In genomic region chr2:146331894-146332476, GRCm38 (mm10) we compare ENCODE assay signal across 23 mouse cellular contexts.
DNase-seq lines count a peak whose midpoint lies in the region; ATAC-seq and TF ChIP-seq lines count a peak whose summit lies in the region.
"Had no signal": no experiment of that assay in that cellular context is flagged by ENCODE, and none has a peak within 500 bp of the region (broad histone marks: within the 10 kb centered on the region; RNA-seq: fewer than 3 reads in every experiment).

No protein-coding gene starts in this region.

- TF ChIP-seq CTCF in lung, adult 2 months (IDR thresholded peaks at IDR 0.05; ENCODE audit: insufficient read depth, low read length), result no peak

- peak; percentile 42 for DNase-seq in forebrain, embryonic 14.5 days (ENCODE audit: low spot score)
- no peak for DNase-seq in forebrain, embryonic 11.5 days (ENCODE audit: low spot score)
- no peak for DNase-seq in neural tube, embryonic 11.5 days (ENCODE audit: low spot score)
- DNase-seq in neural tube, embryonic 10.5 days (ENCODE audit: extremely low spot score, low spot score), result no peak
- DNase-seq in lung, adult 2 months, result no peak
- no peak for DNase-seq in gastrocnemius, adult 18-20 months (ENCODE audit: low spot score)
- DNase-seq: adrenal gland, postnatal 14 days; cerebellum, adult 11 months; gastrocnemius, adult 2 months; heart, postnatal 10 days; kidney, postnatal 4 days; layer of hippocampus, adult 9-11 months; lung, embryonic 14.5 days; lung, postnatal 36 days; thymus, postnatal 14 days had no signal

- no peak for TF ChIP-seq POLR2A in lung, adult 2 months (IDR thresholded peaks at IDR 0.05; ENCODE audit: borderline replicate concordance, extremely low read depth, low read depth, low read length)

- no peak overlapping the region for H3K4me2 ChIP-seq in forebrain, embryonic 14.5 days (ENCODE audit: low read length)
- H3K4me2 ChIP-seq in forebrain, embryonic 11.5 days (ENCODE audit: low read depth, low read length, severe bottlenecking), result no peak overlapping the region
- no peak overlapping the region for H3K4me2 ChIP-seq in neural tube, embryonic 11.5 days (ENCODE audit: low read depth)
- no peak overlapping the region for H3K4me2 ChIP-seq in hindbrain, embryonic 15.5 days
- H3K4me2 ChIP-seq: embryonic facial prominence, embryonic 13.5 days; heart, embryonic 11.5 days; limb, embryonic 12.5 days; liver, embryonic 12.5 days; lung, embryonic 14.5 days had no signal

- H3K36me3 ChIP-seq in forebrain, embryonic 14.5 days (ENCODE audit: control insufficient read depth, insufficient read depth, low read length), result 0 out of 2 replicates have a peak, but pooled peaks cover 7% of the 10 kb centered on the region
- no peaks in the 10 kb centered on the region for H3K36me3 ChIP-seq in forebrain, embryonic 11.5 days (ENCODE audit: control insufficient read depth, insufficient read depth, low read length)
- no peaks in the 10 kb centered on the region; the same call in 1 of the 2 replicates for H3K36me3 ChIP-seq in neural tube, embryonic 11.5 days (ENCODE audit: control insufficient read depth, insufficient read depth, low read length)
- H3K36me3 ChIP-seq in hindbrain, embryonic 15.5 days, result no peaks in the 10 kb centered on the region
- H3K36me3 ChIP-seq: embryonic facial prominence, embryonic 13.5 days; limb, embryonic 12.5 days had no signal

- no peak overlapping the region for H3K9ac ChIP-seq in forebrain, embryonic 14.5 days (ENCODE audit: low read length)
- H3K9ac ChIP-seq in forebrain, embryonic 11.5 days (ENCODE audit: low read length), result no peak overlapping the region
- no peak overlapping the region for H3K9ac ChIP-seq in neural tube, embryonic 11.5 days (ENCODE audit: low read length)
- no peak overlapping the region for H3K9ac ChIP-seq in hindbrain, embryonic 15.5 days
- H3K9ac ChIP-seq: embryonic facial prominence, embryonic 13.5 days; limb, embryonic 12.5 days; liver, embryonic 12.5 days; lung, embryonic 14.5 days had no signal

- H3K27ac ChIP-seq in forebrain, embryonic 14.5 days (ENCODE audit: low read depth, low read length), result peak overlapping the region; percentile 64
- no peak overlapping the region for H3K27ac ChIP-seq in forebrain, embryonic 11.5 days (ENCODE audit: low read depth, low read length)
- no peak overlapping the region for H3K27ac ChIP-seq in neural tube, embryonic 11.5 days (ENCODE audit: low read depth, low read length)
- H3K27ac ChIP-seq in hindbrain, embryonic 15.5 days (replicated peaks), result no peak overlapping the region
- H3K27ac ChIP-seq: embryonic facial prominence, embryonic 13.5 days; gastrocnemius, adult 2 months; limb, embryonic 12.5 days; liver, embryonic 12.5 days had no signal

- no peaks in the 10 kb centered on the region for H3K9me3 ChIP-seq in forebrain, embryonic 14.5 days (replicated peaks; ENCODE audit: control insufficient read depth, low read length)
- no peaks in the 10 kb centered on the region for H3K9me3 ChIP-seq in forebrain, embryonic 11.5 days (ENCODE audit: control insufficient read depth, low read length)
- no peaks in the 10 kb centered on the region for H3K9me3 ChIP-seq in neural tube, embryonic 11.5 days (ENCODE audit: control insufficient read depth, low read length)
- no peaks in the 10 kb centered on the region for H3K9me3 ChIP-seq in hindbrain, embryonic 15.5 days
- H3K9me3 ChIP-seq: embryonic facial prominence, embryonic 13.5 days; G1E; limb, embryonic 12.5 days; liver, embryonic 12.5 days had no signal

- ATAC-seq in forebrain, embryonic 14.5 days, result no peak
- no peak for ATAC-seq in forebrain, embryonic 11.5 days (replicated peaks; ENCODE audit: low FRiP score)
- peak; percentile 42; the same call in 1 of the 2 replicates for ATAC-seq in neural tube, embryonic 11.5 days (ENCODE audit: insufficient read depth, low FRiP score, low TSS enrichment)
- peak; percentile 40; the same call in 1 of the 2 replicates for ATAC-seq in hindbrain, embryonic 15.5 days (ENCODE audit: low FRiP score, low read depth)
- ATAC-seq: inflammation-experienced regulatory T-cells, adult 6 months; liver, embryonic 12.5 days had no signal

- WGBS in forebrain, embryonic 14.5 days, result 58% methylated on average over 5 of the region's 5 CpGs
- 80% methylated on average over 5 of the region's 5 CpGs for WGBS in forebrain, embryonic 11.5 days
- WGBS in neural tube, embryonic 11.5 days, result 62% methylated on average over 5 of the region's 5 CpGs
- WGBS in hindbrain, embryonic 15.5 days, result 39% methylated on average over 5 of the region's 5 CpGs
- WGBS in lung, adult 2 months, result 83% methylated on average over 5 of the region's 5 CpGs

- H3K4me3 ChIP-seq in forebrain, embryonic 14.5 days (ENCODE audit: low read depth, low read length), result no peak overlapping the region
- no peak overlapping the region for H3K4me3 ChIP-seq in forebrain, embryonic 11.5 days (ENCODE audit: low read depth, low read length)
- no peak overlapping the region for H3K4me3 ChIP-seq in neural tube, embryonic 11.5 days (ENCODE audit: low read depth, low read length)
- no peak overlapping the region for H3K4me3 ChIP-seq in hindbrain, embryonic 15.5 days
- no peak overlapping the region for H3K4me3 ChIP-seq in lung, adult 2 months (replicated peaks; ENCODE audit: extremely low read depth, low read depth, low read length)
- H3K4me3 ChIP-seq: embryonic facial prominence, embryonic 13.5 days; gastrocnemius, adult 2 months; limb, embryonic 12.5 days; liver, embryonic 12.5 days; myocyte had no signal

- no peaks in the 10 kb centered on the region for H3K27me3 ChIP-seq in forebrain, embryonic 14.5 days (replicated peaks; ENCODE audit: control insufficient read depth, insufficient read depth, low read length)
- no peaks in the 10 kb centered on the region; the same call in 1 of the 2 replicates for H3K27me3 ChIP-seq in forebrain, embryonic 11.5 days (ENCODE audit: control insufficient read depth, insufficient read depth, low read length)
- no peaks in the 10 kb centered on the region for H3K27me3 ChIP-seq in neural tube, embryonic 11.5 days (ENCODE audit: control insufficient read depth, insufficient read depth, low read length)
- 0 out of 2 replicates have a peak, but pooled peaks cover 7% of the 10 kb centered on the region for H3K27me3 ChIP-seq in hindbrain, embryonic 15.5 days
- H3K27me3 ChIP-seq: embryonic facial prominence, embryonic 13.5 days; limb, embryonic 12.5 days; liver, embryonic 12.5 days had no signal

- H3K4me1 ChIP-seq in forebrain, embryonic 14.5 days (ENCODE audit: control insufficient read depth, insufficient read depth, low read length), result peaks cover 44% of the 10 kb centered on the region
- peaks cover 10% of the 10 kb centered on the region; the same call in 1 of the 2 replicates for H3K4me1 ChIP-seq in forebrain, embryonic 11.5 days (replicated peaks; ENCODE audit: control insufficient read depth, insufficient read depth, low read length)
- H3K4me1 ChIP-seq in neural tube, embryonic 11.5 days (ENCODE audit: control insufficient read depth, insufficient read depth, low read length), result peaks cover 11% of the 10 kb centered on the region; the same call in 1 of the 2 replicates
- H3K4me1 ChIP-seq in hindbrain, embryonic 15.5 days (replicated peaks), result peaks cover 30% of the 10 kb centered on the region
- H3K4me1 ChIP-seq in lung, adult 2 months (ENCODE audit: control insufficient read depth, insufficient read depth, low read length), result peaks cover 3% of the 10 kb centered on the region
- H3K4me1 ChIP-seq: liver, embryonic 12.5 days had no signal

Comparison
In these comparisons a context has a peak if more than half of its experiments do, and no peak if none do; other contexts are left out.
1. ATAC-seq: peak in neural tube, embryonic 11.5 days (single experiment) and hindbrain, embryonic 15.5 days (single experiment); none in forebrain, embryonic 14.5 days (single experiment) and forebrain, embryonic 11.5 days (single experiment).